Mouse (Mus musculus): ENCODE data around the gene Phykpl. TPM values are rescaled to one million over a fixed set of nuclear protein-coding genes. Genes with fewer than 3 reads are reported as not detected.
"Not testable (repeated sequence)": the region's sequence is repeated elsewhere in the genome, so short reads cannot be mapped to it uniquely, and the experiment has no call there.

The Phykpl gene
- total and polyA plus RNA-seq, 2 experiments from 2014 or later, result 5.6 to 8.4 TPM

DNA sequence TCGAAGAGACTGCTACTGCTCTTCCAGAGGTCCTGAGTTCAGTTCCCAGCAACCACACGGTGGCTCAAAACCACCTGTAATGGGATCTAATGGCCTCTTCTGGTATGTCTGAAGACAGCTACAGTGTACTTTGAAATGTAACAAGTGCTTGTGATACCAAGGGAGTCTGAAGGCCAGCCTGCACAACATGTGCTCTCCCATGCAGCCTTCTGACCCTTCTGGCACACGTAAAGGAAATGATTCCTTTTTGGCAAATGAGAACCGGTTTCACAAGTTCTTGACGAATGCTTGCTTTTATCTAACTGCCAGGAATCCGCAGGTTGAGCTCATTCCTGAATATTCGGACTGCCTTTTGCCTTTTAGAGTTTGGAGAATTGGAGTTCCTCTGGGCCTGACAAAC is 30.6 kb downstream of the Phykpl start:
- TF ChIP-seq CTCF (IDR thresholded peaks at IDR 0.05; ENCODE audit: low read depth), result no peak
- Histone ChIP-seq H3K9me3 (ENCODE audit: low read length) (no peaks in the 10 kb centered on the region), H3K4me3 (ENCODE audit: low read depth, low read length) (peak overlapping the region; percentile 27; the same call in 1 of the 2 replicates), H3K27ac (ENCODE audit: low read depth, low read length) (no peak overlapping the region), H3K4me2 (ENCODE audit: low read depth) (peak overlapping the region; percentile 51), H3K36me3 (ENCODE audit: insufficient read depth) (no peaks in the 10 kb centered on the region), H3K4me1 (ENCODE audit: insufficient read depth) (0 out of 2 replicates have a peak, but pooled peaks cover 3% of the 10 kb centered on the region), H3K9ac (peak overlapping the region; percentile 47), H3K27me3 (ENCODE audit: insufficient read depth, low read length) (no peaks in the 10 kb centered on the region)
- DNase-seq (no peak), ATAC-seq (no peak)
- WGBS, result 52% methylated on average over 7 of the region's 7 CpGs

DNA sequence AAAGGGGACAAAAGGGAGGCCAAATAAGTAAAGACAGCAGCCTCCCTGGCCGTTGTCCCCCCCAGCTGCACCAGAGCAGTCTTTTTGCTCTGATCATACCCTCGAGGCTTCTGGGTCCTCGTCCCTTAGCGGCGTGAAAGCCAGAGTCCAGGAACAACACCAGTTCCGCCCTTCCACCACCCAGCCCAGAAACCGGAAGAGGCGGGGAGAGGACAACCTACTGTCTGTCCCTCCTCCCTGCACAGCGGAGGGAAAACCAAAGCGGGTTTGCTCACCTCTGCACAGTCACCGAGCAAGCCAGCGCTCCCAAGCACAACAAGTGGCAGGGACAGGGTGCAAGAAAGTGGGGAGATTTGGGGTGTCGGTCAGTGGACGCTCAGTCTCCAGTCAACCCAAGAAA is 31.0 kb downstream of the Phykpl start:
- Histone ChIP-seq H3K4me3 (ENCODE audit: low read depth, low read length) (peak overlapping the region; percentile 27), H3K27ac (ENCODE audit: low read depth, low read length) (0 out of 2 replicates have a peak overlapping the region, but pooled peaks have one; percentile 15), H3K36me3 (ENCODE audit: insufficient read depth) (no peaks in the 10 kb centered on the region), H3K27me3 (ENCODE audit: insufficient read depth, low read length) (no peaks in the 10 kb centered on the region), H3K9me3 (ENCODE audit: low read length) (no peaks in the 10 kb centered on the region), H3K4me2 (ENCODE audit: low read depth) (peak overlapping the region; percentile 51), H3K4me1 (ENCODE audit: insufficient read depth) (0 out of 2 replicates have a peak, but pooled peaks cover 3% of the 10 kb centered on the region), H3K9ac (peak overlapping the region; percentile 47)
- 7% methylated on average over 14 of the region's 14 CpGs for WGBS
- DNase-seq, result no peak
- ATAC-seq, result no peak
- TF ChIP-seq CTCF (IDR thresholded peaks at IDR 0.05; ENCODE audit: low read depth), result no peak

DNA sequence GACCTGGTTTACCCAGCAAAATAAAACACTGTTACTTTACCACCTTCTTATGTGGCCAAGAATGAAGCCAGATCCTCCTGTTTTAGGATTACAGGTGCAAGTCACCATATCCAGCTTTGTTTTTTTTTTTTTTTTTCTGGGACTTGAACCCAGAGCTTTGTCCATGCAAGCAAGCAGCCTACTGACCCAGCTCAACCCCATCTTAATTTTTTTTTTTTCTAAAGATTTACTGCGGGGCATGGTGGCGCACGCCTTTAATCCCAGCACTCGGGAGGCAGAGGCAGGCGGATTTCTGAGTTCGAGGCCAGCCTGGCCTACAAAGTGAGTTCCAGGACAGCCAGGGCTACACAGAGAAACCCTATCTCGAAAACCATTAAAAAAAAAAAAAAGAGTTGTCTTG is 31.6 kb downstream of the Phykpl start:
- 92% methylated on average over 7 of the region's 7 CpGs for WGBS
- H3K4me3 ChIP-seq (ENCODE audit: low read depth, low read length); ATAC-seq; H3K4me1 ChIP-seq (ENCODE audit: insufficient read depth); H3K9me3 ChIP-seq (ENCODE audit: low read length); H3K9ac ChIP-seq; H3K36me3 ChIP-seq (ENCODE audit: insufficient read depth); DNase-seq; H3K27ac ChIP-seq (ENCODE audit: low read depth, low read length); H3K27me3 ChIP-seq (ENCODE audit: insufficient read depth, low read length): not testable (repeated sequence)
- peak overlapping the region; percentile 51 for H3K4me2 ChIP-seq (ENCODE audit: low read depth)

DNA sequence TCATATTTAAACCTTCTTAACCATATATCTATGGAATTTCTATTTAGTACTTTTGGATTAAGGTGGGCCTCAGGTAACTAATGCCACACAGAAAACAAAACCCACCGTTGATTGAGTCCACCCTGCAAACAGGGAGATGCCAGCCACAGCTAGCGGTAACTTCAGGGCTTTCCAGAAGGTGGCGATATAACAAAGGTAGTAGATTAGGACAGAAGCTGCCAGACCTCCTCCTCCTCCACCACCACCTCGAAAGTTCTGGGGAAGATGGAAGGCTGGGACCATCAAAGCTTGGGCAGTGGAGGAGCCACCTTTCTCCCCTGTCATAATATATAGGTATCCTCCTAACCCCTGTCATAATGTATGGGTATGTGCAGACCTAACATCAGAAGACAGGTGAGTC is 33.1 kb downstream of the Phykpl start:
- H3K36me3 ChIP-seq (ENCODE audit: insufficient read depth), result peaks cover 8% of the 10 kb centered on the region; the same call in 1 of the 2 replicates
- no peak overlapping the region for H3K9ac ChIP-seq
- peak; percentile 66 for DNase-seq
- ATAC-seq, result no peak
- H3K9me3 ChIP-seq (ENCODE audit: low read length), result no peaks in the 10 kb centered on the region
- H3K4me3 ChIP-seq (ENCODE audit: low read depth, low read length), result no peak overlapping the region
- H3K27ac ChIP-seq (ENCODE audit: low read depth, low read length), result no peak overlapping the region
- H3K4me1 ChIP-seq (ENCODE audit: insufficient read depth), result 0 out of 2 replicates have a peak, but pooled peaks cover 3% of the 10 kb centered on the region
- peak; percentile 79 for TF ChIP-seq CTCF (IDR thresholded peaks at IDR 0.05; ENCODE audit: low read depth)
- H3K4me2 ChIP-seq (ENCODE audit: low read depth), result no peak overlapping the region
- H3K27me3 ChIP-seq (ENCODE audit: insufficient read depth, low read length), result no peaks in the 10 kb centered on the region
- under 1% methylated on average over 4 of the region's 4 CpGs for WGBS

- Histone ChIP-seq H3K4me1 (ENCODE audit: insufficient read depth) (0 out of 2 replicates have a peak, but pooled peaks cover 3% of the 10 kb centered on the region), H3K9me3 (ENCODE audit: low read length) (no peaks in the 10 kb centered on the region), H3K9ac (peak overlapping the region; percentile 72; the same call in 1 of the 2 replicates), H3K36me3 (ENCODE audit: insufficient read depth) (peaks cover 20% of the 10 kb centered on the region), H3K27me3 (ENCODE audit: insufficient read depth, low read length) (no peaks in the 10 kb centered on the region), H3K27ac (ENCODE audit: low read depth, low read length) (no peak overlapping the region), H3K4me2 (ENCODE audit: low read depth) (peak overlapping the region; percentile 78), H3K4me3 (ENCODE audit: low read depth, low read length) (peak overlapping the region; percentile 95)
- 52% methylated on average over 8 of the region's 8 CpGs for WGBS
- ATAC-seq (no peak; the same call in none of the 2 replicates), DNase-seq (no peak)
- TF ChIP-seq CTCF (IDR thresholded peaks at IDR 0.05; ENCODE audit: low read depth), result no peak
These were observed 34.4 kb downstream of the Phykpl start for GRCm38 (mm10) chr11:51618894-51619408.

DNA sequence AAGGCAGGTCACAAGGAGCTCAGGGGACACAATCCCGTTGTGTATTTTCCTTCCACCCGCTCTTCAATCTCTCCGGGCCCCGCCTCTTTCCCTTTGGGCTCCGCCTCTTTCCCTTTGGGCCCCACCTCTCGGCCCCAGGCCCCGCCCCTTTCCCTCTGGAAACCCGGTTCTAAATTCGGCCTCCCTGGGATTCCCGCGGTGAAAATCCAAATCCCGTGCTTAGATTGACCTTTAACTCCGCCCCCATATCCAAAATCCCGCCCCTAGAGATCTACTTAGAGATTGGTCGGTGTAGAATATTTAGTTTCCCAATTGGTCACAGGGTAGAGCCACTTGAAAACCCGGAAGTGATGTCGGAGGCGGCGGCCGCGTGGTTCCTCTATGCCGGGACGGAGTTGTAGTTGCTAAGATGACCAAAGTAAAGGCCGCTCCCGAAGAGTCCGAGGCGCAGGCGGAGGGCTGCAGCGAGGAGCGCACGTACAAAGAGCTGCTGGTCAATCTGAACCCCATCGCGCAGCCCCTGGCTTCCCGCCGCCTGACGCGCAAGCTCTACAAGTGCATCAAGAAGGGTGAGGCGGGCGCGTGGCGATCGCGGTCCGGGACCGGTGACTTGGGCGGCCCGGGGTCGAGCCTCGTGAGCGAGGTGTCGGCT is 35.0 kb downstream of the Phykpl start, which contains the start of gene Nhp2:
TSS of gene Nhp2 (plus strand) at position 327 of the 652 bp plus-strand sequence.
- peak within 1 kb of the TSS; percentile 72 for H3K9ac ChIP-seq
- H3K4me3 ChIP-seq (ENCODE audit: low read depth, low read length), result peak within 1 kb of the TSS; percentile 95
- peak within 1 kb of the TSS; percentile 78 for H3K4me2 ChIP-seq (ENCODE audit: low read depth)
- peak; percentile 95 for DNase-seq
- H3K4me1 ChIP-seq (ENCODE audit: insufficient read depth), result 0 out of 2 replicates have a peak, but pooled peaks cover 3% of the 10 kb centered on the region
- H3K9me3 ChIP-seq (ENCODE audit: low read length), result no peaks in the 10 kb centered on the region
- no peak for TF ChIP-seq CTCF (IDR thresholded peaks at IDR 0.05; ENCODE audit: low read depth)
- WGBS, result under 1% methylated on average over 51 of the region's 51 CpGs
- peaks cover 26% of the 10 kb centered on the region for H3K36me3 ChIP-seq (ENCODE audit: insufficient read depth)
- no peaks in the 10 kb centered on the region for H3K27me3 ChIP-seq (ENCODE audit: insufficient read depth, low read length)
- no peak within 1 kb of the TSS for H3K27ac ChIP-seq (ENCODE audit: low read depth, low read length)
- ATAC-seq, result peak; percentile 98

DNA sequence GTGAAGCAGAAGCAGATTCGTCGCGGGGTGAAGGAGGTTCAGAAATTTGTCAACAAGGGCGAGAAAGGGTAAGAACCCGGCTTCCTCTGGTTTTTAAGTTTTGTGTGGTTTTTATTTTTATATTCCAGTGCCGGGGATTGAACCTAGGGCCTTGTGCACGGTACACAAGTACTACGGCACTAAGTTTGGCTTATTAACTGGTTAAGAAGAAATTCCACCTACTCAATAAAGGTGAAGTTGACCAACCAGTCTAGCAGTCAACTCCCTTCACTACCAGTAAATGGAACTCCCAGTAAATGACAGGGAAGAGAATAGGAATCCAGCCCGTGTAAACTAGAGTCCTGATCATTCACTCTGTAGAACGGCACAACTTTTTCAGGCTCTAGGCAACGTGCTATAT is 35.5 kb downstream of the Phykpl start:
- Histone ChIP-seq H3K36me3 (ENCODE audit: insufficient read depth) (peaks cover 32% of the 10 kb centered on the region), H3K4me2 (ENCODE audit: low read depth) (peak overlapping the region; percentile 78), H3K4me1 (ENCODE audit: insufficient read depth) (0 out of 2 replicates have a peak, but pooled peaks cover 3% of the 10 kb centered on the region), H3K27ac (ENCODE audit: low read depth, low read length) (no peak overlapping the region), H3K9ac (peak overlapping the region; percentile 72), H3K4me3 (ENCODE audit: low read depth, low read length) (peak overlapping the region; percentile 95), H3K9me3 (ENCODE audit: low read length) (no peaks in the 10 kb centered on the region), H3K27me3 (ENCODE audit: insufficient read depth, low read length) (no peaks in the 10 kb centered on the region)
- DNase-seq, result no peak
- no peak for TF ChIP-seq CTCF (IDR thresholded peaks at IDR 0.05; ENCODE audit: low read depth)
- no peak for ATAC-seq
- WGBS, result 3% methylated on average over 11 of the region's 11 CpGs
